Mouse (Mus musculus) CH12.LX (cell line): Measurements from ENCODE around the gene Col17a1.

Experiments
- CTCF ChIP-seq, 2 experiments: IDR thresholded peaks in 1 of 2; conservative IDR thresholded peaks in 1 of 2; 2 replicates each; pipeline ENCODE4 v1.5.1; 2011 to 2012; ENCODE audit warnings: low read depth in 2 of 2, low read length in 2 of 2, improper control_type of control experiment in 1 of 2, inconsistent platforms in 1 of 2, mild to moderate bottlenecking in 1 of 2, moderate library complexity in 1 of 2
- E2F4 ChIP-seq: IDR thresholded peaks from 2 replicates; pipeline ENCODE4 v1.6.1; 2011; ENCODE audit warnings: low read depth, low read length, improper control_type of control experiment; ENCODE audit not compliant: insufficient replicate concordance
- EP300 ChIP-seq: IDR thresholded peaks from 2 replicates; pipeline ENCODE4 v1.6.1; 2011; ENCODE audit warnings: low read length, improper control_type of control experiment
- JUN ChIP-seq: IDR thresholded peaks from 2 replicates; pipeline ENCODE4 v1.6.1; 2011; ENCODE audit warnings: low read depth, mild to moderate bottlenecking, low read length, improper control_type of control experiment, moderate library complexity; ENCODE audit not compliant: insufficient read depth
- MAX ChIP-seq: IDR thresholded peaks from 2 replicates; pipeline ENCODE4 v1.6.1; 2011; ENCODE audit warnings: low read length, improper control_type of control experiment
- POLR2A ChIP-seq: IDR thresholded peaks from 2 replicates; pipeline ENCODE4 v1.6.1; 2011; ENCODE audit warnings: low read depth, mild to moderate bottlenecking, improper control_type of control experiment, low read length
- ZC3H11A ChIP-seq: IDR thresholded peaks from 2 replicates; pipeline ENCODE4 v1.6.1; 2012; ENCODE audit warnings: low read depth, mild to moderate bottlenecking, inconsistent platforms, low read length, improper control_type of control experiment

- TF ChIP-seq JUN (no peak), POLR2A (no peak), CTCF (conservative IDR thresholded peaks at IDR 0.05 in 1 of 2, IDR thresholded peaks at IDR 0.05 in 1 of 2; ENCODE audit: low read depth in 2 of 2, low read length in 2 of 2) (no peak), ZC3H11A (no peak), EP300 (no peak), E2F4 (no peak), MAX (no peak)
Measured at GRCm38 (mm10) chr19:47643910-47644309, 48.0 kb downstream of the Col17a1 start.
